Mouse (Mus musculus) gastrocnemius, postnatal 4 days (tissue): ENCODE data around the gene Ripply2. TPM values are rescaled to one million over a fixed set of nuclear protein-coding genes. Genes with fewer than 3 reads are reported as not detected.

Source experiments
- DNase-seq, 2 experiments: peaks; one replicate each; pipeline ENCODE4 v3.0.0; 2021 to 2022; ENCODE audit warnings: low spot score in 2 of 2, mixed read lengths in 2 of 2
- total RNA-seq, 2 experiments: library from RNA; stranded (reverse); gene quantifications; 2 replicates each; pipeline ENCODE4 v1.2.3; 2021

The Ripply2 gene
- total RNA-seq, 2 experiments from 2014 or later = not detected

DNA sequence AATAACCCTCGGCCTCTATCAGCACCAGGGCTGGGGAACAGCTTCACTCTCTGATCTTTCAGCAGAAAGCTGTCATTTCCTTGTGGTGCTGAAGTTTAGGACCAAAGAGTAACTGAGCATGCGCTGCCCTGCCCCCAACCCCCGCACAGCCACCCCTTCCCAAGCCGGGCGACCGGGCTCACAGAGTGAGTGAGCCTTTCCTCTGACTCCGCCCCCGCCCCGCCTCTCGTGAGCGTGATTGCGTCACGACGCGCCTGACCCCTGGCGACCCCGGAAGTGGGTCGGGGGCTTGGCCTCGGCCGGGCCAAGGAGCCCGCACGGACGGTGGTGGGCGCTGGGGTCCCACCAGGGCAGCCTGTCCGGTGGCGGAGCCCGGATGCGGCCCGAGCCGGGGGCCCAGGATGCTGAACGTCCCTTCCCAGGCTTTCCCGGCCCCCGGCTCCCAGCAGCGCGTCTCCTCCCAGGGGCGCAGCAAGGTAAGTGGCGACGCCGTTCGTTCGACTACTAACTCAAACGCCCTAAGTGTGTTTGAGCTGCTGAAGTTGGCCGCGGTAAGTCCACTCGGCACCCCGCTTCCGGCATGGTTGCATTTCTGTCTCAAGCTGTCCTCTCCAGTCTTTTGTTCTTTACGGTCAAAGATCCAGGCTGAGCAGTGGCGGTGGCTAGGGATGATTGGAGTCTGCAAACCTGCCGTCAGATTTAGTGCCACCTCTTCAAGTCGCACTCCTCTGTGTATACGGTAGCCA, 6.6 kb downstream of the Ripply2 start, which contains the start of gene Cyb5r4:
Cyb5r4 (plus strand) TSS at position 237 of the 746 bp plus-strand sequence.
- DNase-seq = peak; percentile 95 to 96

DNA sequence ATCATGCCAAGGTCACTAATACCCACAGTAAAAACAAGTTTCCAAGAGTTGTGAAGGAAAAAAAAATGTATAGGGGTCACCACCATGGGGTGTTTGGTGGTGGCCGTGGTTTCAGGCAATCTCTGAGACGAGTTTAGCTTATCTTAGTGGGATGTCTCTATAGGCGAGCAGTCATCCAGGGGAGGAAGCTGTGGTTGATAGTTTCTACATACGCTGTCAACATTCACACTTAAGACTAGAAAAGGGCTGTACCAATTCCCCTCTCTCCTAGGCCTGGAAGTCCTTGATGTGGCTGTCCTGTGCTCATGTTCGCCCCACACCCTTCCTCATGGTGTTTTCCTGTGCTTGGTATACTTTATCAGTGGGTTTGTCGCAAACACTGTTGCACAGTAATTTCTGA, 10.4 kb downstream of the Ripply2 start:
- no peak for DNase-seq

DNA sequence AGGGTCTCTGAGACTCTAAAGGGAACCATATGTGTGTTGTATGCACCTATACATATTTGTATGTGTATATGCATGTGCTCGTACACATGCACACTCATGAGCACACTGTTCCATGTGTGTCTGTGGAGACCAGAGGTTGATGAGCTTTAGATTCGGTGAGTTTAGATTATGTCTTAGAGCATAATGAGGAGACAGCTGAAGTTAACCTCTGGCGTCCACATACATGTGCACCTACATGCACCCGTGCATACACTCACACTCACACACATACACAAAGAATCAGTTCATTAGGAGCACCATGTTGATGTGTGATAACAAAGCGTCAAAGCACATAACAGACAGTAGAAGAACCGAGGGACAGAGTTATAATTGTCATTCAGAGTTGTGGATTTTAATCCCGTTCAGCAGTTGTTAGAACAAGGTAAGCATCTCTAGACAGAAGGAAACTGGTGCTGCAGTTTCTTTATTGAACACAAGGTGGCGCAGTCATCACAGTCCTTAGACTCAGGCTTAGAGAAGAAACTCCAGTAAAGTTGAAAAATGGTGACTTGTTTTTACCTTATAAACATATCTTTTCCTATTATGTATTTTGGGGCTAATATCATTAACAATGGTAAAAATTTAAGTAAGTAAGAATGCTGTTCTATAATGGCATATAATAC, 12.2 kb downstream of the Ripply2 start:
- peak in 1 of 2 experiments; percentile 49 for DNase-seq

DNA sequence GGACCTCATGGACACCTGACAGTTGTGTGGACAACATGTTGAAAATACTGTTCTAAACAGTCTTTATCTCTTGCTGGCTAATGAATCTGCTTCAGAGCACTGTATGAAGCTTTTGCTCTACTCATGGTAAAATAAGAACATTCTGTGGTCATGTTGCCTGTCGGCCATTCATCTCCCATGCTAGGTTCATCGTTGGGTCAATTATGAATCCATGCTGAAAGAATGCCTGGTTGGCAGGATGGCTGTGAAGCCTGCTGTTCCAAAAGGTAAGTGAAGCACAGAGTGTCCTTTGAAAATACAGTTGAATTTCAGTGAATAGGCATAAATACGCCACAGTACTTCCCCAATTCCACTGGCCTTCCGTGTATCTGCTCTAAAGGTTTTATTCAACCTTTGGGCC, 16.9 kb downstream of the Ripply2 start:
- no peak for DNase-seq

DNA sequence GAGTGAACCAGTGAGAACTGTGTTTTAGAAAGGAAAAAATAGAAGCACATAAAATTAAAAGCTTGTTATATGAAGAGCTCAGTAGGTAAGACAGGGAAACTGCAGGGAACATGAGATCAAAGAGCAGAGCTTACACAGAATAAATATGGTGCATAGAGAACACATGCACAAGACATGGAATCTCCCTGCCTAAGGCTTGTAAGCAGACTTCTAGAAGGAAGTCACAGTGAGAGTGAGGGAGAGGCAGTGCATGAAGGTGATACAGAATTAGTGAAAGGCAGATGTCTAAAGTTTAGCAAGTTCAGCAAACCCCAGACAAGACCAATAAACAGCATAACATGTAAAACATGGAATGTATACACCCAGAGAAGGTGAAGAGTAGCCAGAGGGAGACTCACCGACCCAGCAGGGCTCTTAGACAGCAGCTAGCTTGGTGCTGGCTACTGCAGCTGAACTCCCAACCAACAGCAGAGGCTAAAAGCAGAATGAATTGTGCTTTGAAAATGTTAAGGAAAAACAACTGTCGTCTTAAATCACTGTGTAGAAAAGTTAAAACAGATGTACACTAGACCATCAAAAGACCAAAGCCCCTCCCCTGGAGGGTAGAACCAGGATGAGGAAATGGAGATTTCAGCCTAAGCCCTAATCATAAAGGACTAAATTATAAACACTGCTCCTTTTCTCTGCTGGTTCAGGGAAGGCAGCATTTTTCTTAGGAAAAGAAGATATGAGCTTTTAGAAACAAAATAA, 19.7 kb downstream of the Ripply2 start:
- no peak for DNase-seq

DNA sequence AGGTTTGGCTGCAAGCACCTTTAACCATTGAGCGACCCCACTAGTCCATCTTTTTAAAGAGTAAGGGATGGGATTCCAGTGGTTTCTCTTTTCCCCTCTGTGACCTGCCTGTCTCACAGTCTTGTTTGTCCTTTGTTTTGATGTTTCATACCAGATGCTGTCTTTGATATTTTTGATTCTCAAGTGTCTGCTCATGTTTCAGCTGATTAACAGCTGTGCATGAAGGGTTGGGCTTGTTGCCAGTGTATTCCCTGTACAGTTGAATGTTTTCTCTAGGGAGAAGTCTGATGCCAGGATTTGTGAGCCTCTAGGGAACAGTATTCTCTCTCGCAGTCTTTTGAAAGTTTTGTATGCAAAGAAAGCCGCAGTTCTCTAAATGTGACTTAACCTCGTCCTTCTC, 34.1 kb downstream of the Ripply2 start:
- no peak for DNase-seq

DNA sequence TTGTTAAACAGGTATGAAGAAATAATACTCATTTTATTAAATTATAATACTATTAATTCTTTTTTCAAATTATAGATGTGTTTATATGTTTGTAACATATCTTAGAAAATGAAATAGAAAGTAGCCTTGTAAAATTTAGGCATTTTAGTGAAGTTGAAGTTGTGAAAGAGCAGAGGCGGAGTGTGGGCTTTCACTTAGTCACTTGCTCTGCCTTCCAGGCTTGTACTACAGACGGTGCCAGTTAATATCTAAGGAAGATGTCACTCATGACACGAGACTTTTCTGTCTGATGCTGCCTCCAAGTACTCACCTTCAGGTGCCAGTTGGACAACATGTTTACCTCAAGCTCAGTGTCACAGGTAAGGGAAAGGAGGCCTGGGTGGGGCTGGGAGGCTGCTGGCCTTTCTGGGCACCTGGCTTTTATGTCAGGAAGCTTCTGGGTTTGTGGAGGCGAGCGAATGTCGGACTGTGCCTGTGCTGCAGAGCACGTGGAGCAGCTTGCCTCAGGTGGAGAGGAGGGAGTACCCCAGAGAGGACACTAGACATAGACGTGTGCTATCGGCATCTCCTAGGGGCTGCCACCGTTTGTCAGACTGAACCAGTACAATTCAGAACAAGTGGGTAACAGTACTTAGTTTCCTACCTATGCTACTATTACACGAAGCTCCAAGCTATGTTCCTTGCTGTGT, 40.4 kb downstream of the Ripply2 start:
- no peak for DNase-seq

DNA sequence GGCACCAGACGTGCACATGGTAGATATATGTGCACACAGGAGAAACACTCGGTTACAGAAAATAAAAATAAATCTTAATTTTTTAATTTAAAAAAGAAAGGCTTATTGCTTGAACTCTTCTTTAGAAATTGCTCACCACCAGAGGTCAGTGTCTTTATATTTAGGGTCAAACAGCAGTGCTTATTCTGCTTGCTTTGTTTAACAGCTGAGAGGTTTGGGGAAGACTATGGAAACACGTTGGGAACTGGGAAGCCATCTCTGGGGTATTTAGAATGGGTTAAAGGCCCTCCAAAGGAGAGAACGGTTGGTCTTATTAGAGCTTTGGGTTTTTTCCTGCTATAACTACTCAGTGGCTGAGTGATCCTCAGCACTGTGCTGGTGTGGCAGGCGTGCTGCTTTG, 47.0 kb downstream of the Ripply2 start:
- DNase-seq = no peak

DNA sequence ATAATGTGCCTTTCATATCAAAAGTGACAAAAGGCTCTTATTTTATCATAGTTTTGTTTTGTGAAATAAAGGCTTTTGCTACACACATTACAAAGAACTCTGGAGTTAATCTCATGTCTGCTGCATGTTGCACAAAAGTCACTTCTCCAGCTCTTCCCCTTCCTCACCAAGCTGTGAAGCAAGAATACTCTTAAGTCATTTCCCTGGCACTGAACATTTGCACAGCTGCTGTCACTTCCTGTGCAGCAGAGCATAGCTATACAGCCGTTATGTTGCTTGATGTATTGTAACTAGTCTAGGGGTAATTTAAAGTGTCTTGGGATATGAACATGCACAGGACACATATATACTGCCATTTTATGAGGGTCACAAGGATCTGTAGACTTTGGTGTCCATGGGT, 52.8 kb downstream of the Ripply2 start:
- no peak for DNase-seq

Other genes starting within 250 kb of the Ripply2 start
- 1 to 10 TPM; 1.9 to 2.2 TPM for gene Snap91, start 134.9 kb upstream of the Ripply2 start, total RNA-seq
- gene Cyb5r4, start 6.5 kb downstream of the Ripply2 start, total RNA-seq = 10 to 100 TPM; 23.0 to 23.7 TPM
- gene Mrap2, start 128.8 kb downstream of the Ripply2 start, total RNA-seq = 1 to 10 TPM in 1 of 2 experiments, under 1 TPM in 1; 0.62 to 1.1 TPM
- gene Cep162, start 240.0 kb downstream of the Ripply2 start, total RNA-seq = 1 to 10 TPM; 4.2 to 5.4 TPM